Mouse (Mus musculus): ENCODE measurements at regions not wholly inside any gene's neighbourhood (a gene's known extent, or its start where the extent isn't known, plus 50 kb on each side); places are given as distances from the start of the nearest gene placed in this dataset.

- H3K4me2 ChIP-seq (replicated peaks; ENCODE audit: low read depth, low read length) = no peak overlapping the region
- no peaks in the 10 kb centered on the region for H3K9me3 ChIP-seq (ENCODE audit: control insufficient read depth, low read depth, low read length)
- H3K27me3 ChIP-seq (ENCODE audit: control insufficient read depth, insufficient read depth, low read length) = no peaks in the 10 kb centered on the region
- no peak overlapping the region for H3K4me3 ChIP-seq (ENCODE audit: low read depth, low read length)
- no peaks in the 10 kb centered on the region for H3K36me3 ChIP-seq (ENCODE audit: control insufficient read depth, insufficient read depth, low read length)
- ATAC-seq (ENCODE audit: insufficient number of reproducible peaks, insufficient read depth, low FRiP score, low read depth) = no peak
- H3K4me1 ChIP-seq (ENCODE audit: control insufficient read depth, insufficient read depth, low read length) = no peaks in the 10 kb centered on the region
- no peak overlapping the region for H3K9ac ChIP-seq (replicated peaks; ENCODE audit: low read depth, low read length)
- WGBS = 81% methylated on average over 2 of the region's 2 CpGs
- H3K27ac ChIP-seq (ENCODE audit: low read length) = no peak overlapping the region
Observed at GRCm38 (mm10) chr10:23430376-23430775, 79.8 kb upstream of the Eya4 start.

GRCm38 (mm10) chr10:23413794-23414518, 63.4 kb upstream of the Eya4 start:
- Histone ChIP-seq H3K27ac (ENCODE audit: low read length) (no peak overlapping the region), H3K27me3 (ENCODE audit: control insufficient read depth, insufficient read depth, low read length) (no peaks in the 10 kb centered on the region), H3K36me3 (ENCODE audit: control insufficient read depth, insufficient read depth, low read length) (no peaks in the 10 kb centered on the region), H3K4me3 (ENCODE audit: low read depth, low read length) (no peak overlapping the region), H3K9ac (replicated peaks; ENCODE audit: low read depth, low read length) (no peak overlapping the region), H3K9me3 (ENCODE audit: control insufficient read depth, low read depth, low read length) (no peaks in the 10 kb centered on the region), H3K4me2 (replicated peaks; ENCODE audit: low read depth, low read length) (no peak overlapping the region), H3K4me1 (ENCODE audit: control insufficient read depth, insufficient read depth, low read length) (no peaks in the 10 kb centered on the region)
- 75% methylated on average over 7 of the region's 7 CpGs for WGBS
- no peak for ATAC-seq (ENCODE audit: insufficient number of reproducible peaks, insufficient read depth, low FRiP score, low read depth)

- Histone ChIP-seq H3K4me1 (ENCODE audit: control insufficient read depth, insufficient read depth, low read length) (no peaks in the 10 kb centered on the region), H3K9me3 (ENCODE audit: control insufficient read depth, low read depth, low read length) (0 out of 2 replicates have a peak, but pooled peaks cover 6% of the 10 kb centered on the region), H3K4me3 (ENCODE audit: low read depth, low read length) (no peak overlapping the region), H3K4me2 (replicated peaks; ENCODE audit: low read depth, low read length) (no peak overlapping the region), H3K27ac (ENCODE audit: low read length) (no peak overlapping the region), H3K27me3 (ENCODE audit: control insufficient read depth, insufficient read depth, low read length) (no peaks in the 10 kb centered on the region), H3K9ac (replicated peaks; ENCODE audit: low read depth, low read length) (no peak overlapping the region), H3K36me3 (ENCODE audit: control insufficient read depth, insufficient read depth, low read length) (no peaks in the 10 kb centered on the region)
- 61% methylated on average over 4 of the region's 4 CpGs for WGBS
- no peak for ATAC-seq (ENCODE audit: insufficient number of reproducible peaks, insufficient read depth, low FRiP score, low read depth)
Observed at GRCm38 (mm10) chr10:23403351-23403938, 52.9 kb upstream of the Eya4 start.

All from stomach, embryonic 14.5 days (tissue).